Mouse (Mus musculus) spleen, adult 12 weeks (tissue): ENCODE data around the gene Vps37d.

Experiments
- DNase-seq: peaks from one replicate; pipeline ENCODE4 v3.0.0; 2022; ENCODE audit warnings: low spot score

The Vps37d gene

DNA sequence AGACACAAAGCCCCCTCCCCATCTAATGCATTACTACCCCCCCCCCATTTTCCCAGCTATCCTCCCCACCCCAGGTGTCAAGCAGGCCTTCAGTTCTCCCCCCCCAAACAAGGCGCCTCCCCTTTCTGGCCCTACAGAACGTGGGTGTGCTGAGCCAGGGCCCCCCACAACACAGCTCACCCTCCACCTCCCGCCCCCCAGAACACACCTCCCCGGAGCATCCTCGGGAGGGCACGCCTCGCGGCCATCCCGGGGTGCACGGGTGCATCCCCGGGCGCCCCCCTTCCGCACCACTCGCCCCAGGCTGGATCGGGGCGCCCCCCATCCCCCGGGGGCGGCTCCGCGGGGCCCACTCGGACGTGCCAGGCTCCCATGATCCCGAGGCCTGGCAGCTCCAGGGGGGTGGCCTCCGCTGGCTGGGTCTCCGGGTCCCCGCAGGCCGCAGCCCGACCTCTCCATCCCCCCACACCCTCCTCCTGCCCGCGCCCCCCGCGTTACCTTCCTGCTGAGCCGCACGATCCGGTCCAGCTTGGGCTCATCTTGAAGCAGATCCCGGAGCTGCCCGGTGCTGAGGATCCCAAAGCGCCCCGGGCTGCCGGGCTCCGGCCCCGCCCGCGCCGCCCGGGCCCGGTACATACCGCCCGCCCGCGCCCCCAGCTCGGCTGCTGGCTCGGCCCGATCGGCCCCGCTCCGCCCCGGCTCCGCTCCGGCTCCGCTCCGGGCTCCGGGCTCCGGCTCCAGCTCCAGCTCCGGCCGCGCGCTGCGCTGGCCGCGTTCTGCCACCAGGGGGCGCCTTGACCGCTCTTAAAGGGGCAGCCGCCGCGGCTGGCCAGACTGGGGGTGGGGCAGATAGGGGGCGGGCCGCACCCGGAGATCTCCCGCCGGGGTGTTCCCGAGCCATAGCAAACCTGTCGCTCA, at the start of gene Vps37d:
TSS of gene Vps37d (minus strand) at position 703 of the 918 bp plus-strand sequence.
- DNase-seq, result peak; percentile 84

DNA sequence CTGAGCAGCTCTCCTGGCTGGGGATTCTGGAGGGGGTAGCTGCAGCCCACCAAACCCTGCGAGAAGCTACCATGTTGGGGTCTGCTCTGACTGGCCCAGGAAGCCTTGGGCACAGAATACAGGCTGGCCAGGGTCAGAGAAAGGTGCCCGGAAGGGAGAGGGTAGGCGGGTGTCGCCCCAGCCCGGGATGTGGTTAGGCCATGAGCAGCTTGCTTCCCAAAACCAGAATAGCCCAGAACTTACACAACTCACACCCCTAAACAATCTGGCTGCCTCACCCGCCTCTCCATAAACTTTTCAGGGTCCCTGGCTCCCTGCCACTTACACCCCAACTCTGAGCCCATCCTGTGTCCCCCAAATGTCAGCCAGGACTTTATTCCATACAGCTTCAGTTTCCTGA, 49.6 kb upstream of the Vps37d start:
- DNase-seq, result no peak

DNA sequence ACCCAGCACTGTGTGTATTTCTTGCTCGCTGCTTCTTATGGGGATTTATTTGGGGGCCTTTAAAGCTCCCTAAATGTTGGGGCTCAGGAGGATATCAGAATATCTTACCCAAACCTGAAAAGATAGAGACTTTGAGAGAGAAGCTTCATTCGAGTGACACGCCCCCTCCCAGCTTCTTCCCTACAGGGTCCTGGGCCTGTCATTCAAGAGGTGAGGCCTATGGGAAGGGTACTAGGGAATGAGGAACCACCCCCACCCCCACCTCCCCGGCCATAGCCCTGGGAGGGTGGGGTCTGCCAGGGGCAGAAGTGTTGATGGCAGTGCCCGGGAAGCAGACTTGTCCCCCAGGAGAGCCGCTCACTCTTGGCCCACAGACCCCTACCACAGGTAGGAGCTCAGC, 48.1 kb upstream of the Vps37d start:
- DNase-seq, result no peak

DNA sequence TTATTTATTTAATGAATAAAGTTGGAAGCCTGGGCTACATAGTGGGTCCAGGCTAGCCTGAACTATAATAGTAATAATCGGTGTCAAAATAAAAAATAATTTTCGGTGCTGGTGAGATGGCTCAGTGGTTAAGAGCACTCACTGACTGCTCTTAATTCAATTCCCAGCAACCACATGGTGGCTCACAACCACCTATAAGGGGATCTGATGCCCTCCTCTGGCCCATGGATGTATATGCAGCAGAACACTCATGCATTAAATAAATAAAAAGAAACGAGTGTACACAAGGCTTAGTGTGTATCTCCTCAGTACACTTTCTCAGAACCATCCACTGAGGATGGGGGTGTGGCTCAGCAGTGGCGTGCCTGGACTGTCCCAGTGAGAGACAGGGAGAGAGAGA, 42.7 kb upstream of the Vps37d start:
- no peak for DNase-seq

DNA sequence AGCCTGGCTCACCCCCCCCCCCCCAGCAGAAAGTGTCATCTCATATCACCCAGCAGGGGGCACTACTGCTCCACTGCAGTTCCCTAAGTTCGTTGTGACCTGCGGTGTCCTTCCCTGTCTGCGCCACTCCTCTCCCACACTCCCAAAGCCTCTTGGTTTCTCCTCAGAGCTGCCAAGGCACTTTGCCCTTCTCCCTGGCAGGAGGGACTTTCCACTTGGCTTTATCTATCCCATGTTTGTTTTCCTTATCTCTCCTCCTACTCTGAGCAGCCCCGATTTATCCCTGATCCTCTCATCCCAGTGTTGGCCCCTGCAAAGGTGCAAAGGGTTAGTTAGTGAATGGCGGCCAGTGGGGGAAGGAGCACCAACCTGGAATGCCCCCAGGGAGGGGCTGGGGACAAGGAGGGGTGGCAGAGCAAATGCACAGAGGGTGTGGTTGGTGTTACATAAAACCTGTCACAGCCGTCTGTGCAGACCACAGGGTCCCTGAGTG, 40.6 kb upstream of the Vps37d start:
- DNase-seq, result no peak

DNA sequence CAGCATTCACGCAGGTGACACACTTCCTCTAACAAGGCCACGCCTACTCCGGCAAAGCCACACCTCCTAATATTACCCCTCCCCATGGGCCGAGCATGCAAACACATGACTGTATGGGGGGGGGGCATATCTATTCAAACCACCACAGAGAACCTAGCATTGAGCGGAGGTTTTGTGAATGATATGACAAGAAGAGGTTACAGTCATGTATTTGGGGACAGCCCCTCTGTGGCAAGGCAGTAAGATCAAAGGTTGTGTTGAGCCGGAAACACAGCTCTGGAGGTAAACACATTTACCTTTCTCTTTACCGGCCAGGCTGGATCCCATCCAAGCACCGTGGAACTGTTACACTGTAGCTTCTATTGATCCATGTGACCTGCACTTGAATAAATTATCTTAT, 37.2 kb upstream of the Vps37d start:
- DNase-seq, result no peak

DNA sequence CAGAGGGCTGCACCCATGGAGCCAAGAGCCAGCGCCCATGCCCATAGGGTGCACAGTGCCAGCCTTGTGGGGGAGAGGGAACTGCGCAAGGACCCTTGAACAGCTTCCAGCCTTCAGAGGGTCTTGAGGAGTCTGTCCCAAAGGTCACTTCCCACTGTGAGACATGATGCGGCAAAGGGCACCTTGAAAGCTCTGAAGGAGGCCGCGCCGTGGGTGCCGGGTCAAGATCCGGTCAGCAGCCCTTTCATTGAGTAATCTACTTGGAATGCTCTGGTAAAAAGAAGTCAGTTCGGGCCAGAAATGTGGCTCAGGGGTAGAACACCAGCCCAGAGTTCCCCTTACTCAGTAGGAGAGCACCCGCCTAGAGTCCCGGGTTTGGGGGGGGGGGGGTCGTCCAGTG, 35.7 kb upstream of the Vps37d start:
- DNase-seq, result no peak

DNA sequence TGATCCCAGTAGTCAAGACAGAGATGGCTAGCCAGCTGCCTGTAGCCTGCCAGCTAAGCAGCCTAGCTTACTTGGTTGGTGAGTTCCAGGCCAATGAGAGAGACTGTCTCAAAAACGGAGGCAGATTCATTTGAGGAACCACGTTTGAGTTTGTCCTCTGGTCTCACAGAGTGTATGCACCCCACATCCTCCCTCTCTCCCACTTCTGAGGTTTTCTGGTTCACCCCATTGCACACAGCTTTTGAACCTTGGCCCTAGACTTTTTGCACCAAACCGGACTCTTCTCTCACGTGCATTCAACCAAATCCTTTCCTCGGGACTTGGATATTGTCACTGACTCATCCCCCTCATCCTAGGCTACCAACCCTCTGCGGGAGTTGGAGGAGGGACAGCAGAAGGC, 31.9 kb upstream of the Vps37d start:
- DNase-seq, result no peak

DNA sequence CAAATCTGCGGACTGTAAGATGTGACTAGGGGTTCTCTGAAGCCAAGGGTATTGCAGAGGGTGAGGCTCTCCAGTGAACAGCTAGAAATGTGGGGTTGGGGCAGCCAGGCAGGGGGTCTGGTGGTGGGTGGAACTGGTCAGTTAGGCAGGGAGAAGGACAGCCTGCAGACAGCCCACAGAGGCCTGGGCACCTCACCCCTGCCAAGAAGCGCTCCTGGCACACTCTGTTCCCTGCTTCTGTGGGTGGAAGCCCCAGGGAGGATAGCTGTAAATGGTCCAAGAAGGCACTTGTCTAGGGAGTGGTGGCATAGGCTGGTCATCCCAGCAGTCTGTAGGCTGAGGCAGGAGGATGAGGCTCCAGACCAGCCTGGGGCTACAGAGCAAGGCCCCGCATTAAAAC, 31.4 kb upstream of the Vps37d start:
- DNase-seq, result no peak

DNA sequence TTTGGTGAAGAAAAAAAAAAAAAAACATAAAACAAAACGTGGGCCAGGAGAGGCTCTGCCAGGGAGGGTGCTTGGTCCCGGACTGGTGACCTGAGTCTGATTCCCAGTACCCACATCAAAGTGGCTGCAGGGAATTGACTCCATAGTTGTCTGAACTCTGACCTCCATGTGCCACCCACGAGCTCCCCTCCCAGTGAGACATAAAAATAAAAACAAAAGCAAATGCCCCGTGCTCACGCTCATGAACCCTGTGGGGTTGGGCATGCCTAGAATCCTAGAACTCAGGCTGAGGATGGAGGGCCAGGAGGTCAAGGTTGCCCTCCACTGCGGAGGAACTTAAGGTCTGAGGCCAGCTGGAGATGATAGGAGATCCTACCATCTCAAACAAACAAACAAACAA, 31.0 kb upstream of the Vps37d start:
- DNase-seq, result no peak

DNA sequence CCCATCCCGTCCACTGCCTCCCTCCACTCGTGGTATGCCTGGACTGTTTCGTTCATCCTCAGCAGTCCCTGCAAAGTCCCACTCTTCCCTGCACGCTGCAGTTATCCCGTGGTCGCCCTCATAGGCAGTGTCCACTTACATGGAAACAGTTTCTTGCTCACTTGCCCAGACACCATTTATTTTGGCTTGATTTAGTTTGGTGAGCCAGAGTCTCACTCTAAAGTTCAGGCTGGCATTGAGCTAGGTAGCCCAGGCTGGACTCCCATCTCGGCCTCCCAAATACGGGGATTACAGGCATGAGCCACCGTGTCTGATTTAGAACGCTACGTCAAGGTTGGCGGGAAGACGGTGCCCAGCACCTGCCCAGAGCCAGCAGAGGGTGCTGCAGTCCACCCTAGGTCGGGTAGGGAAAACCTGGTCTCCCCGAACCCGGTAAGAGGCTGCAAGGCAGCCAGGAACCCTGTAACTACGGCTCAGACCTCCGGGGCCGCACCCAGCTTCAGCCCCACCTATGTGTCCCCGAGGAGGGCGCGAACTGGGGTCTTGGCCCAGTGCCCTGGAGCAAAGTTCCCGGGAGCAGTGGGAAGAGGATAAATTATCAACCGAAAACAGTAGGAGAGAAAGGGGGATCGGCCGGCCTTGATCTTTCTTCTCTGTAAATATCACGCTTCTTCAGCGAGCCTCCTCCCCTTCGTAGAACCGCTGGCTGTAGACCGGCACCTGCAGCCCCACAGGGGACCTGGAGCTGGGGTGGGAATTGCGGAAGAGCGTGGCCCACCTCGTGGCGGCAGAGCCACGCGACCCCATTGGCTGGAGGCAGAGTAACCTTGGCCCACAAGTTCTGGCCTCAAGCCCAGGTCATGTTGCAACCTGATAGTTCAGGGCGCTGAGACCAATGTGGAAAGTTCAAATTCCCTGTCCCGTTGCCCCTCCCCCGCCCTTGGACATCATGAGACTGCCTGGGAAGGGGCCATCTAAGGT, 29.7 kb upstream of the Vps37d start:
- DNase-seq, result peak; percentile 15

DNA sequence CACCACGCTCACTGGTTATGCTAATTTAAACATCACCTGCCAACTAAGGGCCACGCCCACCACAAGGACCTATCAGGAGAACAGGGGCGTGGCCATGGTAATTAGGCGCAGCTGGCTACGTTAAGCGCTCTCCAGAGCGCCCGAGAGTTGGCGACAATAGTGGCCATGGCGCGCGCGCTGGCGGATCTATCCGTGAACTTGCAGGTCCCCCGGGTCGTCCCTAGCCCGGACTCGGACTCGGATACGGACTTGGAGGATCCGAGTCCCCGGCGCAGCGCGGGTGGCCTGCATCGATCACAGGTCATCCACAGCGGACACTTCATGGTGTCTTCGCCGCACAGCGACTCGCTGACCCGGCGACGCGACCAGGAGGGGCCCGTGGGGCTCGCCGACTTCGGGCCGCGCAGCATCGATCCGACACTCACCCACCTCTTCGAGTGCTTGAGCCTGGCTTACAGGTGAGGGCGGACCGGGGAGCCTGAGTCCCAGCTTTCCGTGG, 28.7 kb upstream of the Vps37d start:
- peak; percentile 21 for DNase-seq

DNA sequence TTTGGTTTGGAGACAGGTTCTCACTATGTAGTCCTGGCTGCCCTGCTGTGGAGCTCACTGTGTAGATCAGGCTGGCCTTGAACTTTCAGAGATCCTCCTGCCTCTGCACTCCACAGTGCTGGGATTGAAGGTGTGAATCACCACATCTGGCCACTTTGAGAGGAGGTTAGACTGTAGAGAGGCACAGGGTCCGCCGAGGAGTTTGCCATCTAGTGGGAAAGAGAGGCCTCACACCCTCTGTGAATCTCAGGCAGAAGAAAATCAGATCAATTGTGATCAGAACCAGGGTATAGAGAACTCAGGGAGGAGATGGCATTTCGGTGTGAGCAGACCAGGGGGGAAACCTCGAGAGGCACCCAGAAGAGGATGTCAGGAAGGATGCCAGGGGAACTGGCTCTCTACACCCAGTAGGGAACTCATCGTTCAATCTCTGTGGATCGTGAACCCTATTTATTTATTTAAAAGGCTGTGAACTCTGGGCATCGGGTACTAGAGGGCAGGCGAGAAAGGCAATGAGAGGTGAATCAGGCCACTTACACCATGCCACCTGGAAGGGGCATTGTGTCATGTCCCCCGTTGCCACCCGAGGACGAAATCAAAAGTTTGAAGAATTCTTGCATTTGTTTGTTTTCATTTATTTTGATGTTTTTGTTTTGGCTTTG, 26.1 kb upstream of the Vps37d start:
- no peak for DNase-seq

DNA sequence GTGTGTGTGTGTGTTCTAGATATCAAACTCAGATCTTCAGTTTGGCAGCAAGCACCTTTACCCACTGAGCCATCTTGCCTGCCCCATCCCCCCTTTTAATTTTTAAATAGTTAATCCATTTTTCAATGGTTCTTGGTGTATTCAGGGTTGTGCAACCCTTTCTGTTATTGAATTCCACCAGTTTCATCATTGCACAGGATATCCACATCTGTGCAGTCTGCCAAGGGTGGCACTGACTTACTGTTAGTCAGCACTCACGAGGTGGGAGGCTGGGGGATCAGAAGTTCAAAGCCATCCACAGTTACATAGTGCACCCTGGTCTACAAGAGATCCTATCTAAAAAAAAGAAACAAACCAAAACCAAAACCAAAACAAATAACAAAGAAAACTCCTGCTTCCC, 22.9 kb upstream of the Vps37d start:
- DNase-seq, result no peak

DNA sequence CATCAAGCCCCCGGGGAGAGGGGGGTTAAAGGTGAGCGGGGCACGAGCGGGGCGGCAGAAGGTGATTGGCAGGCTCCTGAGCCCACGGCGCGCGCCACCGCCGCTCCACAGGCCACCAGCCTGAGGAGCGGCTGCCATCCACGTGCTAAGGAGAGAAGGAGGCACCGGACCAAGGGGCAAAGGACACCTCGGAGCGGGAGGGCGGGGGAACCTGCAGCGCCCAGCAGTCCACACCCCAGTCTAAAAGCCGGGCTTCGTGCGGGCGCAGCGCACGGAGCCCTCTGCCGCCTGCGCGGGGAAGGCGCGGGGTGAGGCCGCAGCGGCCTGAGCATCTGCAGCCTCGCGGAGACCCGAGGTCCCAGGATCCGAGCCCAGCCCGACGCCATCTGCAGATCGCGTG, 11.6 kb upstream of the Vps37d start, which contains the start of gene Mlxipl:
TSS of gene Mlxipl (plus strand) at position 238 of the 400 bp plus-strand sequence.
- DNase-seq, result no peak

DNA sequence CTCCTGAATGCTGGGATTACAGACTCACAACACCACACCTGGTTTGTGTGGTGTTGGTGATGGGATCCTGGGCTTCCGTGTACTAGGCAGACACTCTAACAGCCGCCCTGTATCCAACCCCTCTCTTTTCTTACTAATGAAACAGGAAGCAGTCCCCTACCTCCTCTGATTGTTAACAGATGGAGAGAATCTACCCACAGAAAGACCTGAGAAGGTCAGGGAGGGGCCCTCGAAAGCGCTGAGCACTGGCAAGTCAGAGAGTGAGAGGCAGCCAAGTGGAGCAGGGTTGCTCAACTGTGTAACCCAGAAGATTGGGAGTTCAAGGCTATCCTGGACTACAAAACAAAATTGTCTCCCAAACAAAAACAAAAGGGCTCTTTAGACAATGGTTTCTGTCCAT, 8.8 kb upstream of the Vps37d start:
- no peak for DNase-seq

DNA sequence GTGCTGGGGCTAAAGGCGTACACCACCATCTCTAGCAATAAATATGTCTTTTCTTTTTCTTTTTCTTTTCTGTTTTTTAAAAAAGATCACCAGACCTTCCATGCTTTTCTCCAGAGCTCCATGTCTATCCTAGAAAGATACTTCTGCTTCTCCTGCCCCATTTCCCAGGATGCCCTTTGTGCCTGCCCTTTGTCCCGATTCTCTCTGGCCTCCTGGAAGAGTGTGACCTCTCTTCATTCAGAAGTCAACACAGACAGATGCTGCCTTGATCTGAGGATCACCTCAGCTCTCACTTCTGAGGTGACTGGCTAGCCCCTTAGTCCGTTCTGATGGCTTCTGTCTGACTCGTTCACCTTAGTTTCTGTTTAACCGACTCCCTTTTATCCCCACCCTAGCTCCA, 2.5 kb upstream of the Vps37d start:
- DNase-seq, result no peak

DNA sequence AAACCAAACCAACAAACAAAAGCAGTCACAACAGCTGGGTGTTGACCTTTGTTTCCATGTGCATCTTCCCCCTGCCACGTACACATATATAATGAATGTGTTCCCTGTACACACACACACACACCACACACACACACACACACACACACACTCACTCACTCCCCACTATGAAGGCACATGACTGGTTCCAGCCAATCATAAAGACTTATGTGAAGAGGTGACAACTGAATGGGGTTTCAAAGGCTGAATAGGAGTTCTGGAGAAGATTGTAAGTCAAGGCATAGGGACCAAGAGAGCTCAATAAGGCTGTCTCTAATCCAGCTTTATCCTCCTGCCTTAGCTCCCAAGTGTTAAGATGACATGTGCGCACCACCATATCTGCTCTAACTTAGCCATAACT, 1.5 kb upstream of the Vps37d start:
- DNase-seq, result no peak

DNA sequence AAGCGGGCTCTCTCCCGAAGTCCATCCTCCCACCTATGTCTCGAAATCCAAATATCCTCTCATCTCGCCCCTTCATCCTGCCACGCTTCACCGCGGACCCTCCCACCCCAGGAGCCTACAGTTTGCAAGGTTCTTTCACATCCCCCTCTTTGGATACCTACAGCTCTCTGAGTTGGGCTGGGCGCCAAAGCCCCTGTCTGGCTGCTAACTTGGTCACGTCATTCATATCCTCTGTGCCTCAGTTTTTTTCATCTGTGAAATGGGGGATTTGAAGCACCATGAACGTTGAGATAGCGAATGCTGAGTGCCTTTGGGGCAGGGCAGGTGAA, 380 bp upstream of the Vps37d start:
- DNase-seq, result no peak

DNA sequence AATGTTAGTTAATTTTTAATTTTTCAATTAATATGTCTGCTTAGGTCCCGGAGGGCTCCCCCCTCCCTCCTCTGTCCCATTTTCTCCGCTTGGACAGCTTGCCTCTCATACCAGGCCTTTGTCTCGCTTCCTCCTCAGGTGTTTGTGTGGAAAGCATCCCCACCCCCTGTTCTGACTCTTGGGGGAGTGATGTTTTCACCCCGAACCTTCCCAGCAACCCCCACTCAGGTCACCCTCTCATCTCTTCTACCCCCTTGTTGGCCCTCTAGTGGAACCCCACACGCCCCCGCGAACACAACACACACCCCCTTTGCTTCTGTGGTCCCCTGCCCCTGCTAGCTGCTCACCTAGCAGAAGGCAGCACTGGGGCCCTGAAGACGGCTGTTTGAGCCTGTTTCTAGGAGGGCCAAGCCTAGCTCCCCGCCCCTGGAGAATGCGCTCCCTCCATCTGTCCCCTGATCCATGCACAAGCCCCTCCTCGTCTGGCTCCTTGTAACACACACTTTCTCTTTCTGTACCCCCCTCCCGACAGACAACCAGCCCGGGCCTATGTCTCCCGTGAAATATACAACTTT, 1.0 kb downstream of the Vps37d start:
- no peak for DNase-seq

DNA sequence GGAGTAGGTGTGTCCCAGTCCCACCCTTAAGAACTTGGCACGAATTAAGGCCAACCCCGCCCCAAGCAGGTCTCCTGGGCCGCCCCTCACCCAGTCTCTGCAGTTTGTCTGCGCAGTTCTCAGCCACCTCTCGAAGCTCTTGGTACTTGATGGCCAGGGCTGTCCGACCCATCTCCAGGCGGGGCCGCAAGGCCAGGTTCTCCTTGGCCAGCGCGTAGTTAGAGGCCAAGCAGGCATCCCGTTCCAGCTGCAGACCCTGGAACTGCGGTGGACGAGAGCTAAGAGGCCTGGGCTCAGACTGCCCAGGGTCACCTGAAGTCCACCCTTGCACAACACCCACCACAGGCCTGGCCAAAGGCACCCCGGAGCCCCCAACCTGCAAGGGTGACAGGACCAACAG, 1.7 kb downstream of the Vps37d start:
- no peak for DNase-seq

DNA sequence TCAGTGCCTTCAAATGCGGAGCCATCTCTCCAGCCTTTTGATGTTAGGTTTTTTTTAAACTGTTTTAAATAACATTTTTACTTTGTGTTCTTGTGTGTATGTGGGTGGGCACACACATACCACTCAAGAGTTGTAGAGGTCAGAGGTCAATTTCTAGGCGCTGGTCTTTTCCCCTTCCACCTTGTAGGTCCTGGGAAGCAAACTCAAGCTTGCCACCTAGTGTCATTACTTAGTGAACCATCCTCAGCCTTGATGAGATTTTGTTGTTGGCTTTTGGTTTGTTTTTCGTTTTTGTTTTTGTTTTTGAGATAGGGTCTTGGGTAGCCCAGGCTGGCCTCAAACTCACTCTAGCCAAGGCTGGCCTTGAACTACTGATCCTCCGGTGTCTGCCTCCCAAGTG, 2.4 kb downstream of the Vps37d start:
- no peak for DNase-seq
